Mouse (Mus musculus) gonadal fat pad, adult 2 months (tissue): ENCODE data around the gene Efcab5. TPM values are rescaled to one million over a fixed set of nuclear protein-coding genes. Genes with fewer than 3 reads are reported as not detected.
"Not testable (repeated sequence)": the region's sequence is repeated elsewhere in the genome, so short reads cannot be mapped to it uniquely, and the experiment has no call there.

Source experiments
- DNase-seq: peaks from one replicate; pipeline ENCODE4 v3.0.0-alpha.2; 2012; ENCODE audit warnings: low read depth
- polyA plus RNA-seq: library from polyadenylated mRNA; depleted of rRNA; stranded (reverse); fragments of >200 nt; gene quantifications from 2 replicates; pipeline ENCODE4 v1.2.3, GENCODE M21; 2012

Gene Efcab5
- polyA plus RNA-seq, 1 experiment: 1.0 TPM

DNA sequence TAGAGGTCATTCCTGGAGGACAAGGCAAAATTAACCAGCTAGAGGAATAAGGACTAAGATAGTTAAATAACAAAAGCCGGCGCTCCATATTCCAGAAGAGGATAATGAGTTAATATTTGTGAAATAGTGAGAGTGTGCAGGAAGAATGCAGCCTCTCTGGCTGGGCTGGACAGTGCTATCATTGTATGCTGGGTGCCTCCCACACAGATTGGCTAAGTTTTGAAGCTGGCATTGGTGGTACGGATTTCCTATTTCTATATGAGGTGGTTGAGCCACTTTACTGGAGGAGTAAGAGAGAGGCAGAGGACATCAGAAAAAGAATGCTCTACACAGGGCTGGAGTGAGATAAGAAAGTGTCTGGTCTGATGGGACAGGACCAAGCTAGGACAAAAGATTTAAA is 9.0 kb downstream of the Efcab5 start:
- peak; percentile 88 for DNase-seq

DNA sequence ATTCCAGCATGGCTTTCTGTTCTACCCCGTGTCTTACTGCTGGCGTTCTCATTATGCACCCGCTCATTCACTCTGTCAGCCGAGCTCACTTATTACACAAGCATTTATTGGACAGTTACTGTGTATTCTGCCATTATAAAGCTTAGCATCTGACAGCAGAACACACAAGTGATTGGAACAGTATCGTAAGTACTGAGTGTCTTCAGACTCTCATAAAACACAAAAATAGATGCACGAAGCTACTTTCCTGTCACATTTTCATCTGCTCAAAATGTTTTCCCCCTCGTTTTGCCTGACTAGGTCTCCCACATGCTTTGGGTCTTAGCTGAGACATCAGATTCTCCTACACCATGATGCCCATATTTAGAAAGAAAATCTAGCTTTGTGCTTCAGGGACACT is 14.2 kb downstream of the Efcab5 start:
- DNase-seq: no peak

DNA sequence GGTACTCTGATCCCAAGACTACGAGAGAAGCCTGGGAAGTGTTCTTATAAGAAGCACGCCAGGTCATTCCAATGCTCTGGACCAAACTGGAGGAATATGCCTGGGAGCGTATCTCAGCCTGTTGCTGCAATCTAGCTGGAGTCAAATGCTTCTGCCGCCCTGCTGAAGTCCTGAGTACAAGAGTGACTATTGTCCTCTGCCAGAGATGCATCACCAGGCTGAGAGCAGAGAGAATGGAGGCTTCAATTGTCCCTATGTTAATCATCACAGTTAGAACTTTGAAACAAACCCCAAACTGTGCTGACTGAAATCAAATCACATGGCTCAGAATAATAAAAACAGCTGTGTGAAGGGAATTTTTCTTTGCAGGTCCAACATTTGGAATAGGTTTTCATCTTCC is 15.0 kb downstream of the Efcab5 start:
- no peak for DNase-seq

DNA sequence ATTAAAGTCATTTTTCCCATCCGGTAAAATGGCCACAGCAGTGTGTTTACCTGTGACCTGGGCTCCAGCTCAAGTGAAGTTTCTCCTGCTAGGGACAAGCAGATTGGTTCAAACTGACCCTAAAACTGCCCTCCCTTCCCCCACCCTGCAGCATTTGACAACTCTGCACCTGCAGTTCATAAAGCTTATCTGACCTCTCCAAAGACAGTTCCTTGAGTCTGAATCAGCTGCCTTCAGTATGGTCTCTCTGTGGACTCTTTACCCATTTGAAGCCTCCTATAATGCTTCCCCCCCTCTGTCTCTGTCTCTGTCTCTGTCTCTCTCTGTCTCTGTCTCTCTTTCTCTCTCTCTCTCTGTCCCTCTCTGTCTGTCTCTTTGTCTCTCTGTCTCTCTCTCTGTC is 28.0 kb downstream of the Efcab5 start:
- no peak for DNase-seq

DNA sequence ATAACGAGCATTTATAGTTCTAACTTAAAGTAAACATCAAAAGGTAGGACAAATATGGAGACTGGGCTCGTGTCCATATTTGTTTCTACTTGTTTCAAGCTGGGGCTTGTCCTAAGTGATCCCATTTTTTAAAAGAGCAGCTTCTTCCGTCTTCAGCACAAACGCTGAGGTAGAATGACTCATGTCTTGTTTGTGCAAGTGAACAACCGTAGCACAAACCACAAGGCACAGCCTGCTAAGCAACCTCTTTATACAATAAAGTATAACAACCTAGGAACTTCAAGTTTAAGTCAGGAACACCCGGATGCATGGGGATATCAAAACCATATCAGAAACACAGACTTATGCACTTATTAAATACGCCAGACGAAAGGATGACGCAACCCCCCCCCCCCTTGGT is 28.4 kb downstream of the Efcab5 start:
- DNase-seq: no peak

DNA sequence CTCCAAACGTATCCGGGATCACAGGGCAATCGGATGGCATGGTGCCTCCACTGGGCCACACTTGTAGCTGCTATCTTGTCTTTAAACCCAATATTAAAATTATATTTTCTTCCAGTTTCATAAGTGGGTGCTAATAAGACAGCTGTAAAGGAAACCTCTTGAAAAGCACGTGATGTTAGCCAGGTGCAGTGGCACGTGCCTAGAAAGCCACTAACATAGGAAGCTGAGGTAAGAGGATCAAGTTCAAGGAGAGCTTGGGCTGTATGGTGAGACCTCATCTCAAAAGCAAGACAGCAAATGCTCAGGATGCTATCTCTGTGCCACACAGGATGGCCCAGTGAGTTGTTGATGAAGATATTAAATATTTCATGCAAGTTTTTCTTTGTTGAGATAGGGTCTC is 34.6 kb downstream of the Efcab5 start:
- no peak for DNase-seq

DNA sequence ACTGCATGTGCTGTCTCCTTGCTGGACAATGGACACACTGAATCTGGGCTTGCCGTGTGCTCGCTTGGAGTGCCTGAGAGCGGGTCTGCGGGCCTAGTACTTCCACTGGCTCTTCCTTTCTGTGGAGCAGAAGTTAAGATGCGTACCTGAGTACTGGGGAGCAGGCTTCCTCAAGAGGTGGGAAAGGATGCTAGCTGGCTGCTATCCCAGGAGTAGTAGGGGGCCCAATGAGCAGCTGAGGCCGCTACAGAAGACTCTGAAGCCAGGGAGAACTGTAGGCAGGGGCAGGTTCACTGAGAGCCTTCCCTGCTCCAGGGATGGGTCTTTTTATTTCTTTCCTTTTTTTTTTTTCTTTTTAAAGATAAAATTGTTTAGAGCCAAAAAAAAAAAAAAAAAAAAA is 38.0 kb downstream of the Efcab5 start:
- no peak for DNase-seq

DNA sequence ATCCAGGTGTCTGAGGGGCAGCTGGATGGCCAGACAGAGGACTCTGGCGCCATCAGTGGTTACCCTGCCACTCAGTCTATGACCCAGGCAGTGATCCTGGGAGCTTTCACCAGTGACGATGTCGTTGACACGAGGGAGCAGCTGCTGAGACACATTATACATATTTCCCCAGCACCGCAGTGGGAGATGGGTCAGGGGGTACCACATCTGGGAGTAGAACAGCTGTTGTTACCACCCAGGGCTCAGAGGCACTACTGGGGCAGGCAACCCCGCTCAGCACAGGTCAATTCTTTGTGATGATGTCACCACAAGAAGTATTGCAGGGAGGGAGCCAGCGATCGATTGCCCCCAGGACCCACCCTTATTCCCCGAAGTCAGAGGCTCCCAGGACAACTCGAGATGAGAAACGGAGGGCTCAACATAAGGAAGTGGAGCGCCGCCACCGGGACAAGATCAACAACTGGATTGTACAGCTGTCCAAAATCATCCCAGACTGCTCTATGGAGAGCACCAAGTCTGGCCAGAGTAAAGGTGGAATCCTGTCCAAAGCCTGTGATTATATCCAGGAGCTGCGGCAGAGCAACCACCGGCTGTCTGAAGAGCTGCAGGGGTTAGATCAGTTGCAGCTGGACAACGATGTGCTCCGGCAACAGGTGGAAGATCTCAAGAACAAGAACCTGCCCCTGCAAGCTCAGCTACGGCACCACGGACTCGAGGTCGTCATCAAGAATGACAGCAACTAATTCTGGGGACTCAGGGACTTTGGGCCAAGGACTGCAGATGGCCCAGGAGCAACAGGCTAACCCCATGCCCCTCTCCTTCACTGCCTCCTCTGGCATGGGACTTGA is 38.8 kb downstream of the Efcab5 start:
- not testable (repeated sequence) for DNase-seq

DNA sequence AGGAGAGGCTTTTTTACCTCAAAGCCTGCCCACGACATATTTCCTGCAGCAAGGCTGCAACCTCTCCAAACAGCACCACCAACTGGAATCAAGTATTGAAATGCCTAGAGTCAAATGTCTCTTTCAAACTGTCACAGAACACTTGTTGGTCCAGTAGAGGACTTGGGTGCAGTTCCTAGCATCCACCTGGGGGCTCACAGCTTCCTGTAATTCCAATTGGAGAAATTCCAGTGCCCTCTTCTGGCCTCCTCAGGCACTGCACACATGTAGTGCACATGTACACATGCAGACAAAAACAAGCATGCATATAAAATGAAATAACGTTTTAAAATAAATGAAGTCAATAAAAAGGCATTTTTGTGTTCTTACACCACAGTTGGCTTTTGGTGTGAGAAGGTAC is 40.0 kb downstream of the Efcab5 start:
- no peak for DNase-seq

DNA sequence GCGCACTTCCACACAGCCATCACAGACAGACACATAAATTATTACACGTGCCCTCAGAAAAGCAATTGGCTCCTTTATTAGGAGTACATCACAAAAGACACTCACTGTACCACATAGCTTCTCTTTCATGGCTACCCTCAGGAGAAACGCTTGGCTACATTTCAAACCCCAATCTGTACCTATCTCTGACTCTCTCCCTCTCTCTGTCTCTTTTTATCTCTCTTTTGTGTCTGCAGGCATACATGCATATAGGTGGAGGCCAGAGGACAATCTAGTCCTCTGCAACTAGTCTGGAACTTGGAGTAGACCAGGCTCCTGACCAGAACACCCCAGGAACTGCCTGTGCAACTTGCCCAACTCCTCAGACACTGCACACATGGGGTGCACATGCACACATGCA is 41.0 kb downstream of the Efcab5 start:
- no peak for DNase-seq

DNA sequence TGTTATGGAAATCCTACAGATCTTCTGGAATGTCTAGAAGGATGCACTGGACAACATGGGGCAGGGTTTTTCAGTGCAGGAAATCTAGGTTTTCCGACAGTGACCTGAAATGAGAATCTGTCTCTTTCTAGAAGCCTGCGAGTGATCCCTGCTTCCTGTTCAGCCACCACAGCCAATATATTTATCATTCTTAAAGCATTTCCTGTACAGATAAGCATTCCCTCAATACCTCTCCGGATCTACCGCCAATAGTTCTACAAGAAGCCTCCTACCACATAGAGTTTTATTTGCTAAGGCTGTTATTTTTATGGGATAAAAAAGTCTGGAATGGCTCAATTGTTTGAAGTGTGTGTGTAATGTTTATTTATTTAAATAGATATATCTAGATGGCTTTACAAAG is 43.3 kb downstream of the Efcab5 start:
- no peak for DNase-seq

DNA sequence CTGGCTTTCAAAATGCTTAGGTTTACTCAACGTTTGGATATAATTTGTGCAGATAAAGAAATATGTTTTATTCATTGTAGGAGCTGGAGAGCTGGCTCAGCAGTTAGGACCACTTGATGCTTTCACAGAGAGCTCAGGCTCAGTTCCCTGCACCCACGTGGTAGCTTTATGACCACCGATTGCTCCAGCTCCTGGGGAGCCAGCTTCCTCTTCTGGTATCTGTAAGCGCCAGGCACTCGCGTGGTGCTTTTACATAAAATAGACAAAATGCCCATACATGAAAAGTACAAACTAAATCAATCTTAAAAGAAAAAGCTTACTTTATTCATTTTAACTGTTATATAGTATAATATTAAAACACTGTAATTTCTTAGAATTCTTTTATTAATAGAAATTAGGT is 46.8 kb downstream of the Efcab5 start:
- DNase-seq: no peak

DNA sequence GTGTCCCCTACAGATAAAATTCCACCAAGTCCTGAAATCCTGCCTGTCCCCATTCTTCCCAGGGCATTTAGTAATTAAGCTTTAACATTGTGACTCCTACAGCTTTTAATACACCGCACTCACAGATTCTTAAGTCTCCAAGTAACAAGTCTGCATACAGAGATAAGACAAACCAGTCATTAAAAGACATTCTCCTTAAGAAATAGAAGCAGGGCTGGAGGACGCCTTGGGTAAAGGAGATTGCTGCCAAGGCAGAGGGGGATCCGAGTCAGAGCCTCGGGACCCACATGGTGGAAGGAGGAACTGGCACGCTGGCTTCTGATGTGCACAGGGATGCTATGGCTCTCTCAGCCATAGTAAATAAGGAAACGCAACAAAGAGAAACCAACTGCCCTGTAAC is 48.8 kb downstream of the Efcab5 start:
- DNase-seq: no peak

DNA sequence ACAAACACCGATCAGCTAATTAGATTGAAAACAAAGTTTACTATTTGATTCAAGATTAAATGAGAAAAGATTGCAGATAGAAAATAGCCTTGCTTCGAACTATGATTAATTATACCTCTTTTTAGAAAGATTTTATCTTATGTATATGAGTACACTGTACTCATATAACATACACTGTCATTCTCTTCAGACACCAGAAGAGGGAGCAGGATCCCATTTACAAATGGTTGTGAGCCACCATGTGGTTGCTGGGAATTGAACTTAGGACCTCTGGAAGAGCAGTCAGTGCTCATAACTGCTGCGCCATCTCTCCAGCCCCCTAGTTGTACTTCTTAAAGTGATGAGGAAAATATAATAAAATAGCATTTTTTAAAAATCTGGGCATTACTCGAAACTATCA is 55.3 kb downstream of the Efcab5 start:
- no peak for DNase-seq

DNA sequence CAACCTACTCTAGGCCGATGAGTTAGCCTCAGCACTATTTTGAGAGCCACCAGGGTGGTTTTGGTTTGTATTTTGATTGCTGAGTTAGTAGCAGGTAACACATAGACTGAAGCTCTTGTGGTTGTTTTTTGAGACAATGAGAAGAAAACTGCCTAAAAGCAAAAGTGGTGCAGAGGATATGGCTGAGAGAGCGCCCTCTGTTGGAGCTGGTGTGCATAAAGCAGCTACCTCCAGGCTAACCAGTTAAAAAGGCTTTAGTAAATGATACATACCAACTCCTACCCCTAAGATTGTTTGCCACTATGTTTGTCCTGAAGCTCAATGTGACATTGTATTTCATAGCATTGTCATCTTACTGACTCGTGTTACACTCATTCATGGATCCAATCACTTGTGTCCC is 56.2 kb downstream of the Efcab5 start:
- no peak for DNase-seq

DNA sequence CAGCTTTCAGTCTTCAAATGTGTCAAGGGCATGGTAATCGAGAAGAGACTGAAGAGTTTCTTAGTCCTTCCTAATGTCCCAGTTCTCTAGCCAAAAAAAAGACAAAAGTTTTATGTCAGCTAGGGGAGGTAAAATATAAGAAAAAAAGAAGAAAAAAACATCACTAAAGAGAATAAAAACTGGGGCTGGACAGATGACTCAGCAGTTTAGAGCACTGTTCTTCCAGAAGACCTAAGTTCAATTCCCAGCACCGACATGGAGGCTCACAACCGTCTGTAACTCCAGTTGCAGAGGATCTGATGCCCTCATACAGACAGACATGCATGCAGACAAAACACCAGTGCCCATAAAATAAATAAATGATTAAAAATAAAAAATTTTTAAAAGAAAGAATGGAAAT is 60.2 kb downstream of the Efcab5 start:
- no peak for DNase-seq

DNA sequence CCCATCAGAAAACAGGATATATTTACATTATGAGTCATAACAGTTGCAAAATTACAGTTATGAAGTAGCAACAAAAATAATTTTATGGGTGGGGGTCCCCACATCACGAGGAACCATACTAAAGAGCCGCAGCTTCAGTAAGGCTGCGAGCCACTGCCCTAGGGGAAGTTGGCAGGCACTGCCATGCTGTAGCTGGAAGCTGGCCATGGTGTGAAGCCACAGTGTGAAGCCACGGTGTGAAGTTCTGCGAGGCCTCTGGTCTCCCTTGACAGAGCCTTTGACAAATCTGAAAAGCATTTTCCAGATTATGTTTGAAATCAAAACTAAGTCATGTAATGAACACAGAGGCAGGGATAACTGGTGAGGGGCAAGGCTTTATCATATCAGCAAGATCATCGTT is 77.6 kb downstream of the Efcab5 start:
- no peak for DNase-seq

DNA sequence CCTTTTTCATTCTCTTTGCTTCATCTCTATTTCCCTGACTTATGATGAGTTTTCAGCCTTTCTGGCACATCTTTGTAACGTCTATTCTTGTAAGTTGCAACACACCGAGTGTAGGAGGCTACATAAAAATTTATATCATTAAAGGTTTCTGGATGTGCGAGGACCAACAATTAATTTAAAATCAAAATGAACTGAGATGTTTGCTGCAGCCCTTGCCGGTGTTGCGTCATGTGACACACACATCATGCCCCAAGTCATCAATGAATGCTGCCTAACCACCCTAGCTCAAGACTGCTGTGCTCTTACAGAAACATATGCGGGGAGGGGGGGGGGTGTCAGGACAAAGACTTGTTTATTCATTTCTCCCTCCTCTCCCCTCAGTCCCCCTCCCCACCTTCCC is 80.3 kb downstream of the Efcab5 start:
- no peak for DNase-seq

DNA sequence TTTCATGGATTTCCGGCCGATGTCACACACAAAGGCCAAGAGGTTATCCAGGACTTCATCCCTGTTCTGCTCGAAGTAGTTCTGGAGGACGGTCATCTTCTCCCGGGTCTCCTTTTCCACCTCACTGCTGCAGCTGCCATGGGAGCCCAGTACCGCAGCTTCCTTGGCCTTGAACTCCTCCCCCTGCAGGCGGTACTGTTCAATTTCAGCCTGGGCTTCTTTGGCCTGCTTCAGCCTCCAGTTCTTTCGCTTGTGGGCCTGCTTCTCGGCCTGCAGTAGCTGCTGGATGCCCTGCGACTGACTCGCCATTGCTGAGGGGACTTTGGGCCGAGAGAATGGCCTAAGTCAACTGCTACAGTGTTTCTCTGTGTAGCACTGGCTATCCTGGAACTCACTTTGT is 80.9 kb downstream of the Efcab5 start:
- not testable (repeated sequence) for DNase-seq

DNA sequence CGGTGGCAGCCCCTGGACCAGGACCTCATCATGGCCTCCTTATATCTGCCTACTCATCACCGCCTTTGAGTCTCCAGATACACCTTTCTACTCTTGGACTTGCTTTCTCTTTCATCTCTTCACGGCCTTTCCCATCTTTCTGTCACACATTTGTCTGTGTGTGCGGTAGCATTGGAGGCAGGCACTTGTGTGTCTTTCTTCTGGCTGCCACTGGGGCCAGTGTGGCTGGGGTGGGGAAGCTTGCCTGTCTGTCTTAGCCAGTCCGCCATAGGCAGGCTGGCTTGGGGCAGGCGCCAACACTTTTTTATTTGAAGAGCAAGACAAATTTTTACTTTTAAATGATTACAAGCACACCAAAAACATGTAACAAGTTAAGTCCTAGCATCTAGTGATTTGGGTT is 81.8 kb downstream of the Efcab5 start:
- DNase-seq: no peak

DNA sequence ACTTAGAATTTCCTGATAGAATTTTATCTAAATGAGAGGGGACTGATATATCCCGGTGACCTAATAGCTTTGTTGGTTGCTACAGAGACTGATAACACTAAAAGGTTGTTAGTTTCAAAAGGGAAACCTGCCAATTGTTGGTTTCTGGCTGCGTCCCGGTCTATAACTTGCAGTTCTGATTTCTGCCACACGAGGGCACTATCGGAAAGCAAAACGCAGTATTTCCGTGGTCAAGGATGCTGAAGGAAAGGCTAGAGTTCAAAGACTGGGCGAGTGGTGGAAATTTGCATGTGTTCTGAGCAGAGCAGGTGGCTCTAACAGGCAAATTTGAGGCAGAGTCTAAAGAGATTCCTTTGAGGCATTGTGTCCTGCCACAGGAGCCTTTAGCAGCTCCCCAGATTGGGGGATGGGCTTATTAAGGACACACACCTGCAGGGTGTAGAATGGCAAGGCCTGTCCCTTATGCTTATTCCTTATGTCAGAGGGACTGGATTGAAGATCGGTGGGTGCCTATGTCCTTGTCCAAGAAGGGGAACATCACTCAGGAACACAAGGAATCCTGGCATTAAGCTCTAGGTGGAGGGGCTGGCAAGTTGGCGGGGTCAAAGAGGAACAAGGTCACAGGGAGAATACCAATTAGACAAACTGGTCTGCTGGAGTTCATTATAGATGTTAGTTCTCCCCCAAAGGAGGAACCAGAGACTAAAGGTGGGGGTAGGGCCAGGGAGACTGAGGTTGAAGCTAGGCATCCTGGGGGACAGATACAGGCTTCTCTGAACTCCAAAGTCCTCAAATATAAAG is 88.4 kb downstream of the Efcab5 start:
- DNase-seq: no peak

DNA sequence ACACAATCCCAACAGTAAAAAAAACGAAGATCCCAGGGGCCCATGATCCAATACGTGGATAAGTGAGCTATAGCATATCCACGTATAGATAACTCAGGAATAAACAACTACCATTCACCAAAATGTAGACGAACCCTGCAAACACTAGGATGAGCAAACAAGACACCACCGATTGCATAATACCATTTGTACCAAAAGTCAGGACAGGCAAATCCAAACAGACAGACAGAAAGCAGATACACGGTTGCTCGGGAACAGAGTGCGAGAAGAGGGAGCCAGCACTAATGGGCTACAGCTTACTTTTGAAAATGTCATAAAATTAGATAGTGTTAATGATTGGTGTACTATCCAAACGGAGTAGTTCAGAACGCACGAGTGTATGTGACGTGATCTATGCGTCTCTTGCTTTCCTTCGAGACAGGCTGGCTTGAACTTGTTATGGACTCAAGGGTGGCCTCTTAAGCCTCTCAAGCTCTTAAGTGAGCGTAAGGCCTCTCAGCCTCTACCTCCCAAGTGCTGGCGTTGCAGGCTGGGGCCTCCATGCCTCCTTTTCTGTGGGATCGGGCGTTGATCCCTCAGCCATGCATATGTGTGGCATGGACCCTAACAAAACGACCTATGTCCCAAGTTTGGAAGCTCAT is 90.3 kb downstream of the Efcab5 start:
- DNase-seq: no peak

DNA sequence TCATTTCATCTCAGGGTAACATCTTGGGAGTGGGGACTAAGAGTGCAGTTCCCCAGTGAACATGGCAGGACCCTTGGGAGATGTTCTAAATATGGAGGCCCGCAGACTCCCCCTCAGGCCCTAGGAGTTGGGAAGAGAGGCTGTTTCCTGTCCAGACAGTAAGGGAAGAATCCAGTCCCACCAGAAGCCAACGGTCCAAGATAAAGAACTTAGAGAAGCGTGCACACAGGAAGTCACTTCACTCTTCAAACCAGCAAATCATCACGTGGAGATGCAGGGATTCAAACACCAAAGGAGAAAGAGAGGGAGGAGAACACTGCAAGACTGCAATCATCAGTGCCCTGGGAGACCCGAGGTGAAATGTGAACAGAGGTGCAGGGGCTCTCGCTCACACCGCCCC is 91.8 kb downstream of the Efcab5 start:
- no peak for DNase-seq
